Mouse (Mus musculus) ZHBTc4 (cell line): ENCODE data around the gene Nagpa.
"Not testable (repeated sequence)": the region's sequence is repeated elsewhere in the genome, so short reads cannot be mapped to it uniquely, and the experiment has no call there.

Experiments
- DNase-seq: peaks from one replicate; pipeline ENCODE4 v3.0.0-alpha.2; 2011; ENCODE audit warnings: low read depth, low spot score

The Nagpa gene

GRCm38 (mm10) chr16:5203668-5204433 lies at the start of gene Nagpa:
Gene Nagpa, minus strand, starts transcription at chr16:5204012.
- DNase-seq, result peak; percentile 96

- DNase-seq, result peak; percentile 53
Measured at GRCm38 (mm10) chr16:5252260-5252659, 48.4 kb upstream of the Nagpa start.

GRCm38 (mm10) chr16:5250891-5251290 lies 47.1 kb upstream of the Nagpa start:
- no peak for DNase-seq

GRCm38 (mm10) chr16:5244411-5244810 lies 40.6 kb upstream of the Nagpa start:
- peak; percentile 75 for DNase-seq

GRCm38 (mm10) chr16:5242882-5243281 lies 39.1 kb upstream of the Nagpa start:
- no peak for DNase-seq

- DNase-seq, result no peak
Measured at GRCm38 (mm10) chr16:5242355-5242754, 38.5 kb upstream of the Nagpa start.

GRCm38 (mm10) chr16:5233418-5234313 lies 29.9 kb upstream of the Nagpa start, which contains the start of gene Alg1:
Gene Alg1, plus strand, starts transcription at chr16:5233621.
- peak; percentile 98 for DNase-seq

- no peak for DNase-seq
Measured at GRCm38 (mm10) chr16:5232982-5233381, 29.2 kb upstream of the Nagpa start.

- DNase-seq, result not testable (repeated sequence)
Measured at GRCm38 (mm10) chr16:5228103-5228502, 24.3 kb upstream of the Nagpa start.

- not testable (repeated sequence) for DNase-seq
Measured at GRCm38 (mm10) chr16:5227501-5227900, 23.7 kb upstream of the Nagpa start.

- not testable (repeated sequence) for DNase-seq
Measured at GRCm38 (mm10) chr16:5226534-5226933, 22.7 kb upstream of the Nagpa start.

GRCm38 (mm10) chr16:5222140-5222539 lies 18.3 kb upstream of the Nagpa start, which contains the start of gene AU021092:
Gene AU021092, minus strand, starts transcription at chr16:5222299.
- DNase-seq, result peak; percentile 36

- DNase-seq, result no peak
Measured at GRCm38 (mm10) chr16:5221403-5221802, 17.6 kb upstream of the Nagpa start.

- DNase-seq, result no peak
Measured at GRCm38 (mm10) chr16:5217341-5218133, 13.7 kb upstream of the Nagpa start.

- DNase-seq, result no peak
Measured at GRCm38 (mm10) chr16:5216686-5217085, 12.9 kb upstream of the Nagpa start.

GRCm38 (mm10) chr16:5214126-5214525 lies 10.3 kb upstream of the Nagpa start:
- no peak for DNase-seq

- no peak for DNase-seq
Measured at GRCm38 (mm10) chr16:5212150-5212549, 8.3 kb upstream of the Nagpa start.

- no peak for DNase-seq
Measured at GRCm38 (mm10) chr16:5210365-5210764, 6.6 kb upstream of the Nagpa start.

GRCm38 (mm10) chr16:5206051-5206450 lies 2.2 kb upstream of the Nagpa start:
- DNase-seq, result no peak

GRCm38 (mm10) chr16:5205431-5205970 lies 1.7 kb upstream of the Nagpa start:
- no peak for DNase-seq

GRCm38 (mm10) chr16:5203200-5203599 lies 612 bp downstream of the Nagpa start:
- no peak for DNase-seq
